Mouse (Mus musculus) embryonic facial prominence, embryonic 12.5 days (tissue): ENCODE data around the gene Vmn1r58. TPM values are rescaled to one million over a fixed set of nuclear protein-coding genes. Genes with fewer than 3 reads are reported as not detected.
"Not testable (repeated sequence)": the region's sequence is repeated elsewhere in the genome, so short reads cannot be mapped to it uniquely, and the experiment has no call there.

Experiments used
- ATAC-seq: fragments of 200-750 bp; cut with Nextera tagmentation; 2 replicates; pipeline ENCODE4 v1.8.0; 2017; ENCODE audit not compliant: insufficient number of reproducible peaks, insufficient read depth, low FRiP score, low TSS enrichment
- H3K27ac ChIP-seq: fragments of 300-500 bp; sonication (generic); 2 replicates; pipeline ENCODE4 v1.5.1; 2016; ENCODE audit warnings: mild to moderate bottlenecking
- H3K27me3 ChIP-seq: fragments of 300-500 bp; sonication (generic); 2 replicates; pipeline ENCODE4 v1.6.1; 2016; ENCODE audit warnings: mild to moderate bottlenecking, moderate library complexity
- H3K36me3 ChIP-seq: fragments of 300-500 bp; sonication (generic); 2 replicates; pipeline ENCODE4 v1.6.1; 2016; ENCODE audit warnings: mild to moderate bottlenecking
- H3K4me1 ChIP-seq: fragments of 300-500 bp; sonication (generic); 2 replicates; pipeline ENCODE4 v1.6.1; 2016
- H3K4me2 ChIP-seq: fragments of 300-500 bp; sonication (generic); replicated peaks from 2 replicates; pipeline ENCODE4 v1.6.1; 2016; ENCODE audit warnings: mild to moderate bottlenecking, moderate library complexity
- H3K4me3 ChIP-seq: fragments of 300-500 bp; sonication (generic); 2 replicates; pipeline ENCODE4 v1.5.1; 2016; ENCODE audit warnings: mild to moderate bottlenecking
- H3K9ac ChIP-seq: fragments of 300-500 bp; sonication (generic); 2 replicates; pipeline ENCODE4 v1.6.1; 2016; ENCODE audit warnings: mild to moderate bottlenecking, moderate library complexity
- H3K9me3 ChIP-seq: fragments of 300-500 bp; sonication (generic); 2 replicates; pipeline ENCODE4 v1.6.1; 2016; ENCODE audit warnings: mild to moderate bottlenecking, moderate library complexity
- WGBS: fragments of 180-500 bp; shearing (Covaris S2); methylation state at CpG from one replicate; pipeline ENCODE4 v1.1.7; 2016; 5-methylcytosine and 5-hydroxymethylcytosine counted together
- polyA plus RNA-seq: library from polyadenylated mRNA; unstranded; fragments of >200 nt; fragmentation: Nextera tagmentation; extraction: Ambion mirVana; gene quantifications from 2 replicates; pipeline ENCODE4 v1.2.1, GENCODE M21; 2016

Vmn1r58 gene
- not detected in 2 replicates for polyA plus RNA-seq

DNA sequence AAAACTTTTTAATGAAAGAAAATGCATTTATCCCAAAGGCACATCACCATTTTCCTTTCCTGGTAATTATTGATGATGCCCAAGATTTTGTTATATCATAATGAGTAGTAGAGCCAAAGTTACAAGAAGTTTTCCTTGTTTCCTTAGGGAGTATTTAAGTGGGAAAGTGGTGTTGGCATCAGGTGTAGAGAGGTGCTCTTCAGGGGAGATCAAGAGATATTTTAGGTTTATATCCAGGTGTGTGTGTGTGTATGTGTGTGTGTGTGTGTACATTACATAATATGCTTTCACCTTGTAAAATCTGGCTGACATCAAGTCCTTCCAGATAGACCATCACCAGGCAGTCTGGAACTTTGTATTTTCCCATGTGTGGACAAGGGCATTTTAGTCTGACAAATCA is at the start of gene Vmn1r58:
Vmn1r58 (minus strand) TSS at position 101 of the 400 bp plus-strand sequence.
- not testable (repeated sequence) for H3K4me2 ChIP-seq, H3K9ac ChIP-seq, H3K4me1 ChIP-seq, ATAC-seq, H3K36me3 ChIP-seq, H3K9me3 ChIP-seq, H3K4me3 ChIP-seq, H3K27me3 ChIP-seq, H3K27ac ChIP-seq

DNA sequence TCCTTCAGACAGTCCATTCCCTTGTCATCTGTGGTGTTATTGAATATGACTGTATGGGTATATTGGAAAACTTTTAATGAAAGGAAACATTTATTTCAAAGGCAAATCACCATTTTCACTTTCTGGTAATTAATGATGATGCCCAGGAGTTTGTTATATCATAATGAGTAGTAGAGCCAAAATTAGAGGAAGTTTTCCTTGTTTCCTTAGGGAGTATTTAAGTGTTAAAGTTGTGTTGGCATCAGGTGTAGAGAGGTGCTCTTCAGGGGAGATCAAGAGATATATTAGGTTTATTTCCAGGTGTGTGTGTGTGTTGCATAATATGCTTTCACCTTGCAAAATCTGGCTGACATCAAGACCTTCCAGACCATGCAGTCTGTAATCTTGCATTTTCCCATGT is 43.5 kb upstream of the Vmn1r58 start, which contains the start of gene Vmn1r59:
Vmn1r59 (minus strand) TSS at position 101 of the 400 bp plus-strand sequence.
- Histone ChIP-seq H3K27me3 (no peaks in the 10 kb centered on the region), H3K9me3 (peaks cover 26% of the 10 kb centered on the region; the same call in 1 of the 2 replicates), H3K36me3 (no peaks in the 10 kb centered on the region), H3K27ac (no peak within 1 kb of the TSS), H3K4me3 (no peak within 1 kb of the TSS), H3K4me2 (no peak within 1 kb of the TSS), H3K9ac (no peak within 1 kb of the TSS), H3K4me1 (no peaks in the 10 kb centered on the region)
- ATAC-seq = no peak

DNA sequence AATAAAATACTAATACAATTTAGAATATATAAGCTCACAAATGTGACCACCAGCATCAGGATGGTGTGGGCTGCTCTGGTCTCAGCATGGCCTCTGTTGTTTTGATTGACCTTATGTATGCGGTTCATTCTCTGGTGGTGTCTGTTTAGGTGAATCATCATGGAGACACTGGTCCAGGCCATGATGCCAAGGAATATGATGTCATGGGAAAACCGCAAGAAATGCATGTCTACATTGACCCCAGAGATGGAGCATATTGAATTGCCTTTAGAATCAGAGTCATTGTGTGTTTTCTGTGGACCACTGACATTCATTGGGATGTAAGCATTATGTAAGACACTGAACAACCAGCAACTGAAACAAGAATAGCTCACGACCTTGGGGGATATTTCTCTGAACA is 40.8 kb upstream of the Vmn1r58 start:
- H3K4me1 ChIP-seq, H3K4me3 ChIP-seq, H3K4me2 ChIP-seq, H3K27ac ChIP-seq, H3K27me3 ChIP-seq, ATAC-seq, H3K36me3 ChIP-seq, H3K9ac ChIP-seq: not testable (repeated sequence)
- WGBS = 64% methylated on average over 3 of the region's 3 CpGs
- H3K9me3 ChIP-seq = peaks cover 19% of the 10 kb centered on the region; the same call in 1 of the 2 replicates

DNA sequence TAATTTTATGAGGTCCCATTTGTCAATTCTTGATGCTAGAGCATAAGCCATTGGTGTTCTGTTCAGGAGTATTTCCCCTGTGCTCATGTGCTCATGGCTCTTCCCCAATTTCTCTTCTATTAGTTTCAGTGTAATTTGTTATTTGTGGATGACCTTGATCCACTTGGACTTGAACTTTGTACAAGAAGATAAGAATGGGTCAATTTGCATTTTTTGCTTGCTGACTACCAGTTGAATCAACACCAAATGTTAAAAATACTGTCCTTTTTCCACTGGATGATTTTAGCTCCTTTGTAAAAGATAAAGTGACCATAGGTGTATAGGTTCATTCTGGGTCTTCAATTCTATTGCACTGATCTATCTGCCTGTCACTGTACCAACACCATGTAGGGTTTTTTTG is 35.4 kb upstream of the Vmn1r58 start:
- H3K27me3 ChIP-seq = no peaks in the 10 kb centered on the region
- H3K4me2 ChIP-seq = no peak overlapping the region
- no peaks in the 10 kb centered on the region for H3K4me1 ChIP-seq
- no peak overlapping the region for H3K9ac ChIP-seq
- H3K9me3 ChIP-seq = 0 out of 2 replicates have a peak, but pooled peaks cover 3% of the 10 kb centered on the region
- H3K36me3 ChIP-seq = no peaks in the 10 kb centered on the region
- H3K27ac ChIP-seq = no peak overlapping the region
- no peak for ATAC-seq
- H3K4me3 ChIP-seq = no peak overlapping the region

DNA sequence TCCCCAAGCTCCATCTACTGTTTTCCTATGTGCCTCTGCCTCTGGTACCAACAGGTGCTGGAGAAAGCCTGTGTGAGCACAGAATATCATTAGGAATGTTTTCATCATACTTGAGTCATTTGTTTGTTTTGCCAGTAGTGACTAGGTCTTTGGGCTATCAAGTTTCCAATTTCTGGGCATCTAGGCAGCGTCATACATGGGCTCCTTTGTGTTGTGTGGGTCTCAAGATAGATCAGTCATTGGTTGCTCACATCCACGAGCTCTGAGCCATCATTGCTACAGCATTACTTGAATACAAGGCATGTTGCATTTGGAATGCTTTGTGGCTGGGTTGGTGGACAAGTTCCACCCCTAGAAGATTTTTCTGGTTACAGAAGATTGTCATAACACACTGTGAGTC is 7.0 kb downstream of the Vmn1r58 start:
- Histone ChIP-seq H3K4me2 (no peak overlapping the region), H3K4me3 (no peak overlapping the region), H3K9me3 (peaks cover 13% of the 10 kb centered on the region), H3K36me3 (no peaks in the 10 kb centered on the region), H3K9ac (no peak overlapping the region), H3K4me1 (no peaks in the 10 kb centered on the region), H3K27ac (no peak overlapping the region), H3K27me3 (no peaks in the 10 kb centered on the region)
- 56% methylated on average over 2 of the region's 2 CpGs for WGBS
- ATAC-seq = no peak

DNA sequence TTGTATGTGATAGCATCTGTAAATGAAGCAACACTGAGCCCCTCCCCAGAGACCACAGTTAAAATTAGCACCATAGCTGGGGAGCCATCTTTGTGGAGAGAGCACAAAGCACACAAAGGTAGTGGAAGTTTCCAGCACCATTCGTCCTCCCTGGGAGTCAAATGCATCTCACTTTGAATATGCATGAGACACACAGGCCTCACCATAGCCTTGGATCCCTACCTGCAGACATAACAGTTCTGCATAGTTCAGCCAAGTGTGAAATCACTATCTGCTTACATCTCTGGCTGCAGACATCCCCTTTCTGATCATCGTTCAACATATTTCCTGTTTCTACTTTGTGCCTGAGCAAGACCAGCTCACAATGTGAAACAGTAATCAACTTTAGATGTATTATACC is 46.5 kb downstream of the Vmn1r58 start:
- Histone ChIP-seq H3K4me1 (no peaks in the 10 kb centered on the region), H3K4me3 (no peak overlapping the region), H3K4me2 (no peak overlapping the region), H3K9me3 (peaks cover 28% of the 10 kb centered on the region), H3K27me3 (no peaks in the 10 kb centered on the region), H3K9ac (no peak overlapping the region), H3K36me3 (no peaks in the 10 kb centered on the region), H3K27ac (no peak overlapping the region)
- no peak for ATAC-seq
- WGBS = 76% methylated on average over 2 of the region's 2 CpGs

DNA sequence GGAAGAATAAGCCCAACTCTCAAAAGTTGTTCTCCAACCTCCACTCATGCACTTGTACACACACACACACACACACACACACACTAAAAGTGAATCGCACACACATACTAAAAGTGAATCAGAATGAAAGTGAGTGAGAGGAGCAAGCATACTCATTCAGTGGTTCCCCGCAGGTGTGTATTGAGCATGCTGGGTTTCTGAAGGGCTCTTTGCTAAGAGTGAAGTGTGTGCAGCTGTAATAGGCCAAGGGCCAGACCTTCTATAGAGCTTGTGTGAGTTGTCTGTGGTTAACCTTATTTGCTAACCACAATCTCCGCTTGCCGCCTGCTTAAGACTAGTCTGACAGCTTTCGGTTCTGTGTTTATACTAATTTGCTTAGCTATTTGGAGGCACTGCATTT is 49.6 kb downstream of the Vmn1r58 start:
- Histone ChIP-seq H3K27me3 (no peaks in the 10 kb centered on the region), H3K4me2 (no peak overlapping the region), H3K4me1 (no peaks in the 10 kb centered on the region), H3K9me3 (peaks cover 31% of the 10 kb centered on the region), H3K36me3 (no peaks in the 10 kb centered on the region), H3K27ac (no peak overlapping the region), H3K9ac (no peak overlapping the region), H3K4me3 (no peak overlapping the region)
- ATAC-seq = no peak
- 95% methylated on average over 5 of the region's 5 CpGs for WGBS

Other genes starting within 250 kb of the Vmn1r58 start
- not detected in 2 replicates for gene Vmn1r56, start 216.6 kb downstream of the Vmn1r58 start, polyA plus RNA-seq
- not detected in 2 replicates for gene Vmn1r57, start 194.9 kb downstream of the Vmn1r58 start, polyA plus RNA-seq
- gene Gm5065, start 62.9 kb downstream of the Vmn1r58 start, polyA plus RNA-seq = not detected in 2 replicates
- not detected in 2 replicates for gene Nlrp2, start 62.4 kb downstream of the Vmn1r58 start, polyA plus RNA-seq
- not detected in 2 replicates for gene Vmn1r59, start 43.4 kb upstream of the Vmn1r58 start, polyA plus RNA-seq
- not detected in 2 replicates for gene Vmn2r28, start 80.6 kb upstream of the Vmn1r58 start, polyA plus RNA-seq
- not detected in 2 replicates for gene Vmn1r60, start 133.9 kb upstream of the Vmn1r58 start, polyA plus RNA-seq
- not detected in 2 replicates for gene Vmn1r61, start 199.9 kb upstream of the Vmn1r58 start, polyA plus RNA-seq